8 mouse cellular contexts compared by ENCODE assay signal in the genomic region with DNA sequence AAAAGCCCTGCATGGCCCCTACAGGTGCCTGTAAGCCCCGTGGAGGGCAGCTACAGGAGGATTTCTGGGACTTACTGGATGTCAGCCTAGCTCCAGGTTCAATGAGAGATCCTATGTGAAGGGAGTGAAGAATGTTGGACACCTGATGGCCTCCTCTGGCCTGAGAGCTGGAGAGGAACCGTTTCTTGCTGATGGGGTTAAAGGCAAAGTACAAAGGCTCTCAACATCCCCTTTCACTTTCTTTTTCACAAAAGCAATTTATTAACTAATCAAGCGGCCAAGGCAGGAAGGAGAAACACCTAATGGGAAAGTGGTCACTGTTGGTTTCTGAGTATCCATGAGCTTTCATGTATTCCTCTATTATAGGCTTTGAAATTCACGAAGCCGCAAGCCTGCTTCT. TPM values are rescaled to one million over a fixed set of nuclear protein-coding genes. Genes with fewer than 3 reads are reported as not detected.
A peak's percentile ranks its signal among the peaks of the same experiment; 100 is the strongest.
DNase-seq lines count a peak whose midpoint lies in the region; ATAC-seq and TF ChIP-seq lines count a peak whose summit lies in the region.

No protein-coding gene starts in this region.

- peak overlapping the region; percentile 96 for H3K4me2 ChIP-seq in forebrain, embryonic 11.5 days (ENCODE audit: low read depth, low read length, severe bottlenecking)
- H3K4me2 ChIP-seq in limb, embryonic 12.5 days = peak overlapping the region; percentile 100
- H3K4me2 ChIP-seq in neural tube, embryonic 14.5 days (ENCODE audit: low read depth, low read length) = peak overlapping the region; percentile 99

- H3K27ac ChIP-seq in layer of hippocampus, adult 2 months = peak overlapping the region; percentile 93
- H3K27ac ChIP-seq in forebrain, embryonic 11.5 days (ENCODE audit: low read depth, low read length) = no peak overlapping the region
- H3K27ac ChIP-seq in limb, embryonic 12.5 days = no peak overlapping the region
- H3K27ac ChIP-seq in neural tube, embryonic 14.5 days (ENCODE audit: low read depth, low read length) = no peak overlapping the region

- H3K27me3 ChIP-seq in forebrain, embryonic 11.5 days (ENCODE audit: control insufficient read depth, insufficient read depth, low read length) = no peaks in the 10 kb centered on the region
- peaks cover 41% of the 10 kb centered on the region for H3K27me3 ChIP-seq in limb, embryonic 12.5 days
- H3K27me3 ChIP-seq in neural tube, embryonic 14.5 days (ENCODE audit: control insufficient read depth, insufficient read depth, low read length) = peaks cover 11% of the 10 kb centered on the region; the same call in 1 of the 2 replicates

- H3K9ac ChIP-seq in forebrain, embryonic 11.5 days (ENCODE audit: low read length) = no peak overlapping the region
- no peak overlapping the region for H3K9ac ChIP-seq in limb, embryonic 12.5 days (replicated peaks)
- H3K9ac ChIP-seq in neural tube, embryonic 14.5 days (replicated peaks; ENCODE audit: low read depth, low read length) = no peak overlapping the region; the same call in 1 of the 2 replicates

- peak overlapping the region; percentile 77 for H3K4me3 ChIP-seq in layer of hippocampus, adult 2 months
- peak overlapping the region; percentile 40; the same call in 1 of the 2 replicates for H3K4me3 ChIP-seq in forebrain, embryonic 11.5 days (ENCODE audit: low read depth, low read length)
- H3K4me3 ChIP-seq in limb, embryonic 12.5 days (replicated peaks) = peak overlapping the region; percentile 58
- no peak overlapping the region for H3K4me3 ChIP-seq in neural tube, embryonic 14.5 days (ENCODE audit: low read depth, low read length)

- no peak for TF ChIP-seq CTCF in layer of hippocampus, adult 2 months (conservative IDR thresholded peaks at IDR 0.05)

- H3K9me3 ChIP-seq in forebrain, embryonic 11.5 days (ENCODE audit: control insufficient read depth, low read length) = no peaks in the 10 kb centered on the region
- no peaks in the 10 kb centered on the region for H3K9me3 ChIP-seq in limb, embryonic 12.5 days
- no peaks in the 10 kb centered on the region for H3K9me3 ChIP-seq in neural tube, embryonic 14.5 days (ENCODE audit: control insufficient read depth, low read length)

- no peak for ATAC-seq in forebrain, embryonic 11.5 days (replicated peaks; ENCODE audit: low FRiP score)
- ATAC-seq in limb, embryonic 12.5 days (ENCODE audit: insufficient number of reproducible peaks, insufficient read depth, low FRiP score, low TSS enrichment, low read depth) = no peak
- ATAC-seq in neural tube, embryonic 14.5 days (ENCODE audit: low read depth) = no peak

- 54% methylated on average over 5 of the region's 5 CpGs for WGBS in forebrain, embryonic 11.5 days
- 37% methylated on average over 5 of the region's 5 CpGs for WGBS in limb, embryonic 12.5 days
- WGBS in neural tube, embryonic 14.5 days = 51% methylated on average over 5 of the region's 5 CpGs

- DNase-seq in layer of hippocampus, adult 2 months (ENCODE audit: low spot score in 2 of 2) = no peak
- DNase-seq in layer of hippocampus, adult 11-12 months (ENCODE audit: low spot score) = no peak
- no peak for DNase-seq in forebrain, embryonic 11.5 days (ENCODE audit: low spot score)
- no peak for DNase-seq in retina, embryonic 14.5 days (ENCODE audit: low spot score)
- no peak for DNase-seq in T-cell, adult 2 months (ENCODE audit: low spot score)
- no peak for DNase-seq in cerebellum, postnatal 25 days

- H3K36me3 ChIP-seq in forebrain, embryonic 11.5 days (ENCODE audit: control insufficient read depth, insufficient read depth, low read length) = no peaks in the 10 kb centered on the region
- H3K36me3 ChIP-seq in limb, embryonic 12.5 days = no peaks in the 10 kb centered on the region
- H3K36me3 ChIP-seq in neural tube, embryonic 14.5 days (ENCODE audit: control insufficient read depth, insufficient read depth, low read length) = no peaks in the 10 kb centered on the region

- H3K4me1 ChIP-seq in forebrain, embryonic 11.5 days (replicated peaks; ENCODE audit: control insufficient read depth, insufficient read depth, low read length) = peaks cover 4% of the 10 kb centered on the region; the same call in 1 of the 2 replicates
- H3K4me1 ChIP-seq in limb, embryonic 12.5 days (replicated peaks) = peaks cover 11% of the 10 kb centered on the region
- H3K4me1 ChIP-seq in neural tube, embryonic 14.5 days (ENCODE audit: control insufficient read depth, insufficient read depth, low read length) = 0 out of 2 replicates have a peak, but pooled peaks cover 10% of the 10 kb centered on the region

RNA-seq across cellular contexts. Expression of gene Tnfaip8l3, which starts 1.0 kb away (rescaled TPM):
- total RNA-seq in layer of hippocampus, adult 2 months (2021) = 10 to 100 TPM; 28.3 to 29.6 TPM
- 0.12 TPM in 1 of 2 replicates, not detected in the other for polyA plus RNA-seq in forebrain, embryonic 11.5 days (2014; fragmentation: Nextera tagmentation; extraction: Ambion mirVana)
- polyA plus RNA-seq in limb, embryonic 12.5 days (2016; fragmentation: Nextera tagmentation; extraction: Ambion mirVana) = 0.23 and 0.28 TPM in 2 replicates
- 1.4 and 1.5 TPM in 2 replicates for polyA plus RNA-seq in neural tube, embryonic 14.5 days (2014; fragmentation: Nextera tagmentation; extraction: Ambion mirVana)
